Mouse (Mus musculus) gastrocnemius, postnatal 14 days (tissue): ENCODE measurements around the gene Mcrs1. TPM values are rescaled to one million over a fixed set of nuclear protein-coding genes. Genes with fewer than 3 reads are reported as not detected.

Experiments used
- DNase-seq: peaks from one replicate; pipeline ENCODE4 v3.0.0; 2021; ENCODE audit warnings: mixed read lengths
- intact Hi-C: fragments of 180-260 bp; cut with DNase I; formaldehyde crosslinking; loops from one replicate; pipeline ENCODE4 v1.15.1; 2025; ENCODE audit warnings: low total_unique reads
- total RNA-seq, 2 experiments: library from RNA; stranded (reverse); gene quantifications; 2 replicates each; pipeline ENCODE4 v1.2.3; 2021

The Mcrs1 gene
- total RNA-seq, 2 experiments from 2014 or later, result 34.4 to 37.2 TPM

GRCm38 (mm10) chr15:99221315-99221952, 30.3 kb downstream of the Mcrs1 start:
- DNase-seq, result no peak
- intact Hi-C loops, result no loop called here

DNA sequence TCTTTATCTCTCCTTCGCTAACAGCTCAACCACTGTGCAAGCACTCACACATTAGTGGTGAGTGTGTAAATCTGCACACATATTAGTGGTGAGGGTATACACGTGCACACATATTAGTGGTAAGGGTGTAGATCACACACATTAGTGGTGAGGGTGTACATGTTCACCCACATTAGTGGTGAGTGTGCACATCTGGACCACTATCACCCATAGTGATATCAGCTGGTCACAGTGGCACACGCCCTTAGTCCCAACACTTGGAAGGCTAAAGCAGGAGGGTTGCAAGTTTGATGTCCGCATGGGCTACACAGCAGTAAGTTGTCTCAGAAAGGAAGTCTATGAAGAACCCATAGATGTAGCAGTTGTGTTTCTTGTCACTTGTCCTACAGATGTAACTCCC, 34.1 kb downstream of the Mcrs1 start:
- intact Hi-C loops, result loop anchor here (5.0 kb wide), 1 partner anchor 50 kb away; no protein-coding TSS in a partner anchor
- no peak for DNase-seq

GRCm38 (mm10) chr15:99215741-99216463, 35.9 kb downstream of the Mcrs1 start:
- intact Hi-C loops, result loop anchor here (5.0 kb wide), 1 partner anchor 51 kb away; no protein-coding TSS in a partner anchor
- no peak for DNase-seq

DNA sequence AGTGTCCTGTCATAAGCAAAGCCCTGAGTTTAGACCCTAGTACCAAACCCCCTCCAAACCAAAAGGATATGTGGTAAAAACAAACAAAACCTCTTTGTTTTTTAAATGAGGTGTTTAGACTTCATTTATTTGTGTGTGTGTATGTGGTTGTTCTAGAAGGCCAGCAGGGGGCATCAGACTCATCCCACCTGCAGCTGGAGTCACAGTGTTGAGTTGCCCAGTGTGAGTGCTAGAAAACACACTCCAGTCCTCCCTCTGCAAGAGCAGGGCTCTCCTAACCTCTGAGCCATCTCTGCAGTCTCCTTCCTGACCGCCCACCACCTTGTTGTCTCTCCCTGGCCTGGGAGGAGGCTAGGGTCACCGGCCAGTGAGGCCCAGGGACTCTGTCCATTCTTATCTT, 36.8 kb downstream of the Mcrs1 start:
- no peak for DNase-seq
- intact Hi-C loops, result loop anchor here (5.0 kb wide), 1 partner anchor 52 kb away; no protein-coding TSS in a partner anchor

DNA sequence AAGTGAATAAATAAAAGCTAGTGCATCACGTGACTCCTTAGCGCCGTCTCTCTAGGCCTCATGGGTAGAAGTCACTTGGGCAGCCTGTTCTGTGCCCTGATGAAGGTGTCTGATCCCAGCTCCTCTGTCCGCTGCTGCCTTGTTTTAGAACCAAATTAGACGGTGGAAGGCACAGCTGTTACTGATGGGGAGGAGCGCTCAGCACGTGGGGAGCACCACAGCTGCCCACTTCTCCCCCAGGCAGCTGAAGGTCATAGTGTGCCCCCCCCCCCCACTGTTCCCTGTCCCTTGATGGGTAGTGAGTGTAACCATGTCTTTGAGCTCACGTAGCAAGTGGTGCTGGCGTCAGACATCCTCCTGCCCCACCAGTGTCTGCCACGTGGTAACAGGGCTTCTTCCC, 38.6 kb downstream of the Mcrs1 start:
- intact Hi-C loops, result no loop called here

GRCm38 (mm10) chr15:99205959-99206358, 45.8 kb downstream of the Mcrs1 start:
- DNase-seq, result no peak
- intact Hi-C loops, result loop anchor here (10.0 kb wide), 1 partner anchor 121 kb away; the partner anchor contains the start of gene C1ql4

More for the DNA sequence above, 38.6 kb downstream of the Mcrs1 start:
- DNase-seq, result no peak

GRCm38 (mm10) chr15:99198761-99199160, 53.0 kb downstream of the Mcrs1 start:
- intact Hi-C loops, result no loop called here
- DNase-seq, result no peak

- intact Hi-C loops, result no loop called here
- no peak for DNase-seq
Measured at GRCm38 (mm10) chr15:99195043-99195442, 56.7 kb downstream of the Mcrs1 start.

DNA sequence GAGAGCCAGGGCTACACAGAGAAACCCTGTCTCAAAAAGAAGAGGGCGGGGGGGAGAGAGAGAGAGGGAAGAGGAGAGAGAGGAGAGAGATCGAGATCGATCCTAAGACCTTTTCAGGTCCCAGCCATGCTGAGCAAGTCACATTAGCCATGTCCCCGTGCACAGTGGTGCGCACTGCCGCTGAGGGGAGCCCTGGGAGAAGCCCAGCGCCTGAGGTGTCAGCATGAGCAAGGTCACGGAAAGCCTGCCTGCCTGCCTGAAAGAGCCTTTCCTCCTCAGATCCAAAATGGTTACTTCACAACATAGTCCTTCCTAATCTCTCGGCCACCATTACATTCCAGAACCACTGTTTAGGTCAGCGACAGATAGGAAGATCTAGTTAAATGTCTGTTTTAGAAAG, 57.4 kb downstream of the Mcrs1 start:
- DNase-seq, result no peak
- intact Hi-C loops, result no loop called here

Other genes with a start within 250 kb of the Mcrs1 start
- 10 to 100 TPM; 14.3 to 21.0 TPM for gene Tuba1c, start 222.1 kb downstream of the Mcrs1 start, total RNA-seq
- 1 to 10 TPM; 1.2 to 1.4 TPM for gene Prph, start 196.8 kb downstream of the Mcrs1 start, total RNA-seq
- 1 to 10 TPM; 1.4 to 1.8 TPM for gene Troap, start 177.4 kb downstream of the Mcrs1 start, total RNA-seq
- not detected for gene C1ql4, start 164.1 kb downstream of the Mcrs1 start, total RNA-seq
- gene Dnajc22, start 158.8 kb downstream of the Mcrs1 start, total RNA-seq, result under 1 TPM in 1 of 2 experiments, not detected in 1; 0.12 TPM
- gene Spats2, start 126.0 kb downstream of the Mcrs1 start, total RNA-seq, result 1 to 10 TPM; 7.1 to 8.7 TPM
- gene Kcnh3, start 27.1 kb downstream of the Mcrs1 start, total RNA-seq, result not detected
- gene Prpf40b, start 43.1 kb upstream of the Mcrs1 start, total RNA-seq, result 10 to 100 TPM; 18.4 to 20.8 TPM
- not detected for gene Fam186b, start 43.9 kb upstream of the Mcrs1 start, total RNA-seq
- gene Fmnl3, start 118.5 kb upstream of the Mcrs1 start, total RNA-seq, result 10 to 100 TPM; 13.3 to 13.6 TPM
- gene Tmbim6, start 140.9 kb upstream of the Mcrs1 start, total RNA-seq, result 100 to 1,000 TPM; 167 to 170 TPM
- gene Nckap5l, start 205.8 kb upstream of the Mcrs1 start, total RNA-seq, result 1 to 10 TPM; 8.5 to 10.0 TPM
- 1 to 10 TPM; 3.9 to 5.0 TPM for gene Bcdin3d, start 222.8 kb upstream of the Mcrs1 start, total RNA-seq